Mouse (Mus musculus): ENCODE results near the gene Cyp24a1.

DNA sequence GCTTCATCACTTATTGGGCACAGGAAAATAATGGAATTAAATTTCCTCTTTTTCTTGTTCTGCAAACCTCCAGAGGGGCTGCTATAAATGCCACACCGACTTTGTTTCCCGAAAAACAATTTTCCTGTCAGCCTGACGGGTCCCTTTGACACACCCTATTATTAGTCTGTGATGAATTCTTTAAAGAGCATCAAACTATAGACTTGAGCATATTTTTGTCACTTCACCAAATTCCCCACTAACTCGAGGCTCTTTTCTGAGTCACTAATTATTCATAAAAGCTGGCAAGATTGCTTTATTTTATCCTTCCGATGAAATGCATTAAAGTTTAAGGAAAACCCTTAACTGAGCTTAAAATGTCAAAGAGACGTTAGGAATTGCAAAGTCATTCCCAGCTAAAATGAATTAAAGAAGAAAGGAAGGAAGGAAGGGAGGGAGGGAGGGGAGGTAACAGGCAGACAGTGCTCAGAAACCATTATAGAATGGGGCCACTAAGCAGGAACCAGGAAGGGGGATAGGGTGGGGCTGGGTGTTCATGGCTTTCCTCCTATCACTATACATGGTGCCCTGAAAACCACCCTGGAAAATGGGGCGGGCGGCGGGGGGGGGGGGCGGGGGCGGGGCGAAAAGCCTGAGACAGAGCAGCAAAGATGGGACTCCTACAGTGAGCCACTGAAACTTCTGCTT is 37.3 kb upstream of the Cyp24a1 start:
- TF ChIP-seq CTCF (IDR thresholded peaks at IDR 0.05; ENCODE audit: borderline replicate concordance, insufficient read depth, low read length): no peak
- TF ChIP-seq POLR2A (IDR thresholded peaks at IDR 0.05; ENCODE audit: low read depth, low read length): no peak

Measured in embryonic fibroblast, embryonic 13.5 days (primary cell).